In genomic region chr9:54181330-54181729, GRCm38 (mm10) we compare ENCODE assay signal across 9 mouse cellular contexts.
DNase-seq lines count a peak whose midpoint lies in the region; ATAC-seq and TF ChIP-seq lines count a peak whose summit lies in the region.
"Had no signal": no experiment of that assay in that cellular context is flagged by ENCODE, and none has a peak within 500 bp of the region (broad histone marks: within the 10 kb centered on the region; RNA-seq: fewer than 3 reads in every experiment).

No protein-coding gene starts in this region.

- H3K36me3 ChIP-seq in forebrain, embryonic 11.5 days (ENCODE audit: control insufficient read depth, insufficient read depth, low read length): no peaks in the 10 kb centered on the region
- H3K36me3 ChIP-seq in forebrain, embryonic 15.5 days: no peaks in the 10 kb centered on the region
- no peaks in the 10 kb centered on the region for H3K36me3 ChIP-seq in midbrain, embryonic 11.5 days (ENCODE audit: control insufficient read depth, insufficient read depth, low read length)
- no peaks in the 10 kb centered on the region for H3K36me3 ChIP-seq in midbrain, embryonic 15.5 days (replicated peaks)
- H3K36me3 ChIP-seq in midbrain, postnatal 0 days (ENCODE audit: insufficient read depth, low read length): no peaks in the 10 kb centered on the region

- no peaks in the 10 kb centered on the region for H3K4me1 ChIP-seq in forebrain, embryonic 11.5 days (replicated peaks; ENCODE audit: control insufficient read depth, insufficient read depth, low read length)
- H3K4me1 ChIP-seq in forebrain, embryonic 15.5 days: no peaks in the 10 kb centered on the region
- no peaks in the 10 kb centered on the region for H3K4me1 ChIP-seq in midbrain, embryonic 11.5 days (ENCODE audit: control insufficient read depth, insufficient read depth, low read length)
- no peaks in the 10 kb centered on the region for H3K4me1 ChIP-seq in midbrain, embryonic 15.5 days
- no peaks in the 10 kb centered on the region for H3K4me1 ChIP-seq in midbrain, postnatal 0 days (ENCODE audit: insufficient read depth, low read length)

- no peak overlapping the region for H3K27ac ChIP-seq in forebrain, embryonic 11.5 days (ENCODE audit: low read depth, low read length)
- no peak overlapping the region for H3K27ac ChIP-seq in forebrain, embryonic 15.5 days (replicated peaks)
- no peak overlapping the region for H3K27ac ChIP-seq in midbrain, embryonic 11.5 days (ENCODE audit: low read depth, low read length)
- no peak overlapping the region for H3K27ac ChIP-seq in midbrain, embryonic 15.5 days
- no peak overlapping the region for H3K27ac ChIP-seq in midbrain, postnatal 0 days (ENCODE audit: low read depth, low read length)

- WGBS in forebrain, embryonic 11.5 days: 19% methylated on average over 2 of the region's 2 CpGs
- 14% methylated on average over 2 of the region's 2 CpGs for WGBS in forebrain, embryonic 15.5 days
- 19% methylated on average over 2 of the region's 2 CpGs for WGBS in midbrain, embryonic 11.5 days
- WGBS in midbrain, embryonic 15.5 days: 14% methylated on average over 2 of the region's 2 CpGs
- WGBS in midbrain, postnatal 0 days: 9% methylated on average over 2 of the region's 2 CpGs

- TF ChIP-seq CTCF in midbrain, postnatal 0 days (IDR thresholded peaks at IDR 0.05): peak; percentile 86

- no peak overlapping the region for H3K4me3 ChIP-seq in forebrain, embryonic 11.5 days (ENCODE audit: low read depth, low read length)
- H3K4me3 ChIP-seq in forebrain, embryonic 15.5 days: no peak overlapping the region
- H3K4me3 ChIP-seq in midbrain, embryonic 11.5 days (ENCODE audit: low read depth, low read length): no peak overlapping the region
- H3K4me3 ChIP-seq in midbrain, embryonic 15.5 days: no peak overlapping the region
- H3K4me3 ChIP-seq in midbrain, postnatal 0 days (ENCODE audit: low read depth, low read length): no peak overlapping the region
- H3K4me3 ChIP-seq: myocyte had no signal

- no peaks in the 10 kb centered on the region for H3K9me3 ChIP-seq in forebrain, embryonic 11.5 days (ENCODE audit: control insufficient read depth, low read length)
- H3K9me3 ChIP-seq in forebrain, embryonic 15.5 days: no peaks in the 10 kb centered on the region
- no peaks in the 10 kb centered on the region for H3K9me3 ChIP-seq in midbrain, embryonic 11.5 days (ENCODE audit: control insufficient read depth, low read length)
- H3K9me3 ChIP-seq in midbrain, embryonic 15.5 days: no peaks in the 10 kb centered on the region
- no peaks in the 10 kb centered on the region for H3K9me3 ChIP-seq in midbrain, postnatal 0 days (ENCODE audit: low read length)

- H3K9ac ChIP-seq in forebrain, embryonic 11.5 days (ENCODE audit: low read length): no peak overlapping the region
- H3K9ac ChIP-seq in forebrain, embryonic 15.5 days (replicated peaks): no peak overlapping the region
- H3K9ac ChIP-seq in midbrain, embryonic 11.5 days (ENCODE audit: low read length): 0 out of 2 replicates have a peak overlapping the region, but pooled peaks have one; percentile 12
- no peak overlapping the region for H3K9ac ChIP-seq in midbrain, embryonic 15.5 days
- no peak overlapping the region for H3K9ac ChIP-seq in midbrain, postnatal 0 days (replicated peaks; ENCODE audit: low read length, poor library complexity, severe bottlenecking)

- no peaks in the 10 kb centered on the region for H3K27me3 ChIP-seq in forebrain, embryonic 11.5 days (ENCODE audit: control insufficient read depth, insufficient read depth, low read length)
- H3K27me3 ChIP-seq in forebrain, embryonic 15.5 days: no peaks in the 10 kb centered on the region
- H3K27me3 ChIP-seq in midbrain, embryonic 11.5 days (ENCODE audit: control insufficient read depth, insufficient read depth, low read length): no peaks in the 10 kb centered on the region
- no peaks in the 10 kb centered on the region for H3K27me3 ChIP-seq in midbrain, embryonic 15.5 days (replicated peaks)
- H3K27me3 ChIP-seq in midbrain, postnatal 0 days (ENCODE audit: insufficient read depth, low read length): no peaks in the 10 kb centered on the region

- no peak for ATAC-seq in forebrain, embryonic 11.5 days (replicated peaks; ENCODE audit: low FRiP score)
- no peak for ATAC-seq in forebrain, embryonic 15.5 days (replicated peaks)
- ATAC-seq in midbrain, embryonic 11.5 days (ENCODE audit: low FRiP score): no peak
- no peak for ATAC-seq in midbrain, embryonic 15.5 days (replicated peaks)
- ATAC-seq in midbrain, postnatal 0 days (ENCODE audit: low FRiP score): no peak

- H3K4me2 ChIP-seq in forebrain, embryonic 11.5 days (ENCODE audit: low read depth, low read length, severe bottlenecking): no peak overlapping the region
- no peak overlapping the region for H3K4me2 ChIP-seq in forebrain, embryonic 15.5 days (replicated peaks)
- no peak overlapping the region for H3K4me2 ChIP-seq in midbrain, embryonic 11.5 days
- no peak overlapping the region for H3K4me2 ChIP-seq in midbrain, embryonic 15.5 days
- no peak overlapping the region for H3K4me2 ChIP-seq in midbrain, postnatal 0 days (ENCODE audit: low read depth, low read length, poor library complexity, severe bottlenecking)

- peak; percentile 64 for DNase-seq in forebrain, embryonic 11.5 days (ENCODE audit: low spot score)
- DNase-seq in midbrain, embryonic 11.5 days (ENCODE audit: low spot score, missing footprints): peak; percentile 93
- DNase-seq in cerebellum, postnatal 25 days: peak; percentile 35 to 64
- peak; percentile 15 to 66 for DNase-seq in kidney, postnatal 36 days
- DNase-seq in midbrain, postnatal 0 days (ENCODE audit: low spot score): peak; percentile 85
- no peak for DNase-seq in T-cell, adult 2 months (ENCODE audit: low spot score)
